Mouse (Mus musculus): ENCODE measurements at regions not wholly inside any gene's neighbourhood (a gene's known extent, or its start where the extent isn't known, plus 50 kb on each side); places are given as distances from the start of the nearest gene placed in this dataset.

DNA sequence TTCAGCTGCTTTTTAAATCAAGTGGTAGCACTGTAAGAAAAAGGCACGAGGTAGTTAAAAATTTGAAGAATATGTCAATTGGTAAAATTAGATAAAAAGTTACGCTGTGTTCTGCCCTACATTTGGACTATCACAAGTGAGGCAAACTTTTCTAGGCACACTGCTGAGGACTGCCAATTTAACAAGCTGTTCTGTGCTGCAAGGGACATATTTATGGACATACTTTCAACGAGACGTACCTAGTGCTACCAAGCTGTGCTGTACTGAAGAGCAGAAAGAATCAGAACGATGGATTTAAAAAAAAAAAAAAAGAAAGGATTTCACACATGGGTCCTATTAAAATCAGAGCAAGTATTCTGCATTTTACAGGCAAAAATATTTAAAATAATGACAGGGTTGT is 692.1 kb downstream of the Cypt12 start:
- 57% methylated on average over 5 of the region's 5 CpGs for WGBS

GRCm38 (mm10) chr3:18641688-18642087 is 693.5 kb downstream of the Cypt12 start:
- Histone ChIP-seq H3K4me1 (replicated peaks; ENCODE audit: control insufficient read depth, insufficient read depth, low read length) (no peaks in the 10 kb centered on the region), H3K9me3 (ENCODE audit: control insufficient read depth, low read length) (no peaks in the 10 kb centered on the region), H3K27ac (ENCODE audit: low read length) (no peak overlapping the region), H3K27me3 (replicated peaks; ENCODE audit: control insufficient read depth, insufficient read depth, low read length) (no peaks in the 10 kb centered on the region), H3K4me2 (ENCODE audit: low read length) (no peak overlapping the region), H3K36me3 (ENCODE audit: control insufficient read depth, insufficient read depth) (no peaks in the 10 kb centered on the region), H3K9ac (replicated peaks; ENCODE audit: low read depth, low read length) (no peak overlapping the region), H3K4me3 (replicated peaks; ENCODE audit: low read length) (no peak overlapping the region)
- ATAC-seq: no peak
- WGBS: 84% methylated on average over 1 of the region's 1 CpGs

More for the DNA sequence above, 692.1 kb downstream of the Cypt12 start:
- ATAC-seq: peak; percentile 85
- H3K4me2 ChIP-seq (ENCODE audit: low read length): no peak overlapping the region
- H3K27me3 ChIP-seq (replicated peaks; ENCODE audit: control insufficient read depth, insufficient read depth, low read length): no peaks in the 10 kb centered on the region
- no peaks in the 10 kb centered on the region for H3K9me3 ChIP-seq (ENCODE audit: control insufficient read depth, low read length)
- H3K4me1 ChIP-seq (replicated peaks; ENCODE audit: control insufficient read depth, insufficient read depth, low read length): no peaks in the 10 kb centered on the region
- no peaks in the 10 kb centered on the region for H3K36me3 ChIP-seq (ENCODE audit: control insufficient read depth, insufficient read depth)
- no peak overlapping the region for H3K9ac ChIP-seq (replicated peaks; ENCODE audit: low read depth, low read length)
- no peak overlapping the region for H3K4me3 ChIP-seq (replicated peaks; ENCODE audit: low read length)
- 0 out of 2 replicates have a peak overlapping the region, but pooled peaks have one; percentile 16 for H3K27ac ChIP-seq (ENCODE audit: low read length)

GRCm38 (mm10) chr3:18643408-18644035 is 695.3 kb downstream of the Cypt12 start:
- H3K4me2 ChIP-seq (ENCODE audit: low read length): no peak overlapping the region
- ATAC-seq: no peak
- no peak overlapping the region for H3K9ac ChIP-seq (replicated peaks; ENCODE audit: low read depth, low read length)
- H3K36me3 ChIP-seq (ENCODE audit: control insufficient read depth, insufficient read depth): no peaks in the 10 kb centered on the region
- no peak overlapping the region for H3K27ac ChIP-seq (ENCODE audit: low read length)
- H3K9me3 ChIP-seq (ENCODE audit: control insufficient read depth, low read length): no peaks in the 10 kb centered on the region
- H3K27me3 ChIP-seq (replicated peaks; ENCODE audit: control insufficient read depth, insufficient read depth, low read length): no peaks in the 10 kb centered on the region
- H3K4me1 ChIP-seq (replicated peaks; ENCODE audit: control insufficient read depth, insufficient read depth, low read length): no peaks in the 10 kb centered on the region
- 83% methylated on average over 4 of the region's 4 CpGs for WGBS
- H3K4me3 ChIP-seq (replicated peaks; ENCODE audit: low read length): no peak overlapping the region

GRCm38 (mm10) chr3:18645481-18645880 is 697.3 kb downstream of the Cypt12 start:
- Histone ChIP-seq H3K9ac (replicated peaks; ENCODE audit: low read depth, low read length) (no peak overlapping the region), H3K4me2 (ENCODE audit: low read length) (no peak overlapping the region), H3K27ac (ENCODE audit: low read length) (no peak overlapping the region), H3K4me1 (replicated peaks; ENCODE audit: control insufficient read depth, insufficient read depth, low read length) (no peaks in the 10 kb centered on the region), H3K27me3 (replicated peaks; ENCODE audit: control insufficient read depth, insufficient read depth, low read length) (no peaks in the 10 kb centered on the region), H3K9me3 (ENCODE audit: control insufficient read depth, low read length) (no peaks in the 10 kb centered on the region), H3K4me3 (replicated peaks; ENCODE audit: low read length) (no peak overlapping the region), H3K36me3 (ENCODE audit: control insufficient read depth, insufficient read depth) (no peaks in the 10 kb centered on the region)
- no peak for ATAC-seq
- 69% methylated on average over 7 of the region's 7 CpGs for WGBS

GRCm38 (mm10) chr3:18645927-18646326 is 697.7 kb downstream of the Cypt12 start:
- no peak for ATAC-seq
- Histone ChIP-seq H3K9ac (replicated peaks; ENCODE audit: low read depth, low read length) (no peak overlapping the region), H3K9me3 (ENCODE audit: control insufficient read depth, low read length) (no peaks in the 10 kb centered on the region), H3K36me3 (ENCODE audit: control insufficient read depth, insufficient read depth) (no peaks in the 10 kb centered on the region), H3K27ac (ENCODE audit: low read length) (no peak overlapping the region), H3K4me1 (replicated peaks; ENCODE audit: control insufficient read depth, insufficient read depth, low read length) (no peaks in the 10 kb centered on the region), H3K4me2 (ENCODE audit: low read length) (no peak overlapping the region), H3K27me3 (replicated peaks; ENCODE audit: control insufficient read depth, insufficient read depth, low read length) (no peaks in the 10 kb centered on the region), H3K4me3 (replicated peaks; ENCODE audit: low read length) (no peak overlapping the region)
- WGBS: 54% methylated on average over 7 of the region's 7 CpGs

DNA sequence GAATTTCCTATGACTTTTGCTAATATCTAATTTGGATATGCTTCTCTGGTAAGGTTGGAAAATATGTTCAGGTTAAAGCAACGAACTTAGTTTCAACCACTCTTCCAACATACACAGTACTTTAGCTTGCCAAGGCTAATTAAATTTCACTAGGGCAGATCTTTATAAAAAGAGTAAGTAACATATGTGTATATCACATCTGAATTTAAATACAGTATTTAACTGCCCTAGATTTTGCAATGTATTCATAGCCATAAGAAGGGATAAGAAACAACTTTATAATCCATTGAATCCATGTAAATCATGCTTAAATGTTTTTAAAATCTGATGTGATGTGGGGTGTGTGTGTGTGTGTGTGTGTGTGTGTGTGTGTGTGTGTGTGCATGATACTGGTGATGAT is 705.3 kb downstream of the Cypt12 start:
- 72% methylated on average over 1 of the region's 1 CpGs for WGBS
- no peak overlapping the region for H3K9ac ChIP-seq (replicated peaks; ENCODE audit: low read depth, low read length)
- no peaks in the 10 kb centered on the region for H3K4me1 ChIP-seq (replicated peaks; ENCODE audit: control insufficient read depth, insufficient read depth, low read length)
- H3K27me3 ChIP-seq (replicated peaks; ENCODE audit: control insufficient read depth, insufficient read depth, low read length): no peaks in the 10 kb centered on the region
- H3K36me3 ChIP-seq (ENCODE audit: control insufficient read depth, insufficient read depth): no peaks in the 10 kb centered on the region
- no peaks in the 10 kb centered on the region for H3K9me3 ChIP-seq (ENCODE audit: control insufficient read depth, low read length)
- no peak overlapping the region for H3K4me3 ChIP-seq (replicated peaks; ENCODE audit: low read length)
- no peak overlapping the region for H3K27ac ChIP-seq (ENCODE audit: low read length)
- no peak overlapping the region for H3K4me2 ChIP-seq (ENCODE audit: low read length)
- no peak for ATAC-seq

DNA sequence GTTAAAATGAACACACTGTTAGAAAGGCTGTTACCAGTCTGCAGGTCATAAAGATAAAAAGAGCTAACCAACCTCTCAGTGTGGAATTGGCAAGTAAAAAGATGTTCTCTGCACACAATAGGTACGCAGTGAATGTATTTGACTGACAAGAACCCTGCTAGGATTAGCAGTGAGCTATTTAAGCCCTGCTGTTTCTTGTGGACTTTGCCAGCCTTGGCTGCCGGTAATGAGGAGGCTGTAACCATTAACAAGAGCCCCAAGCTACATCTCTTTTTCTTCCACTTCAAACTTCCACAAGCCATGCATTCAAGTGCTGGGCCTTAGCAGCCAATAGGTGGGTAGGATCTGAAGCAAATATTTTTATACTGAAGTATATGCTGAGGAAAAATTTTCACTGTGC is 717.5 kb downstream of the Cypt12 start:
- 0% methylated on average over 2 of the region's 2 CpGs for WGBS
- Histone ChIP-seq H3K27ac (ENCODE audit: low read length) (no peak overlapping the region), H3K4me1 (replicated peaks; ENCODE audit: control insufficient read depth, insufficient read depth, low read length) (peaks cover 17% of the 10 kb centered on the region), H3K36me3 (ENCODE audit: control insufficient read depth, insufficient read depth) (no peaks in the 10 kb centered on the region), H3K4me3 (replicated peaks; ENCODE audit: low read length) (no peak overlapping the region), H3K27me3 (replicated peaks; ENCODE audit: control insufficient read depth, insufficient read depth, low read length) (no peaks in the 10 kb centered on the region), H3K9me3 (ENCODE audit: control insufficient read depth, low read length) (no peaks in the 10 kb centered on the region), H3K9ac (replicated peaks; ENCODE audit: low read depth, low read length) (no peak overlapping the region), H3K4me2 (ENCODE audit: low read length) (no peak overlapping the region)
- peak; percentile 89 for ATAC-seq

- no peak overlapping the region for H3K9ac ChIP-seq (replicated peaks; ENCODE audit: low read depth, low read length)
- H3K9me3 ChIP-seq (ENCODE audit: control insufficient read depth, low read length): no peaks in the 10 kb centered on the region
- H3K27me3 ChIP-seq (replicated peaks; ENCODE audit: control insufficient read depth, insufficient read depth, low read length): no peaks in the 10 kb centered on the region
- H3K36me3 ChIP-seq (ENCODE audit: control insufficient read depth, insufficient read depth): no peaks in the 10 kb centered on the region
- H3K4me2 ChIP-seq (ENCODE audit: low read length): no peak overlapping the region
- no peak overlapping the region for H3K27ac ChIP-seq (ENCODE audit: low read length)
- peaks cover 26% of the 10 kb centered on the region for H3K4me1 ChIP-seq (replicated peaks; ENCODE audit: control insufficient read depth, insufficient read depth, low read length)
- WGBS: 93% methylated on average over 4 of the region's 4 CpGs
- ATAC-seq: no peak
- H3K4me3 ChIP-seq (replicated peaks; ENCODE audit: low read length): no peak overlapping the region
These were observed 719.5 kb downstream of the Cypt12 start for GRCm38 (mm10) chr3:18667726-18668125.

- ATAC-seq: peak; percentile 64
- H3K36me3 ChIP-seq (ENCODE audit: control insufficient read depth, insufficient read depth): no peaks in the 10 kb centered on the region
- H3K27ac ChIP-seq (ENCODE audit: low read length): no peak overlapping the region
- WGBS: 62% methylated on average over 3 of the region's 3 CpGs
- no peaks in the 10 kb centered on the region for H3K27me3 ChIP-seq (replicated peaks; ENCODE audit: control insufficient read depth, insufficient read depth, low read length)
- no peak overlapping the region for H3K4me3 ChIP-seq (replicated peaks; ENCODE audit: low read length)
- peaks cover 26% of the 10 kb centered on the region for H3K4me1 ChIP-seq (replicated peaks; ENCODE audit: control insufficient read depth, insufficient read depth, low read length)
- no peak overlapping the region for H3K9ac ChIP-seq (replicated peaks; ENCODE audit: low read depth, low read length)
- H3K9me3 ChIP-seq (ENCODE audit: control insufficient read depth, low read length): no peaks in the 10 kb centered on the region
- H3K4me2 ChIP-seq (ENCODE audit: low read length): no peak overlapping the region
These were observed 720.7 kb downstream of the Cypt12 start for GRCm38 (mm10) chr3:18668936-18669335.

- Histone ChIP-seq H3K4me1 (replicated peaks; ENCODE audit: control insufficient read depth, insufficient read depth, low read length) (peaks cover 26% of the 10 kb centered on the region), H3K27me3 (replicated peaks; ENCODE audit: control insufficient read depth, insufficient read depth, low read length) (no peaks in the 10 kb centered on the region), H3K36me3 (ENCODE audit: control insufficient read depth, insufficient read depth) (no peaks in the 10 kb centered on the region), H3K4me3 (replicated peaks; ENCODE audit: low read length) (no peak overlapping the region), H3K27ac (ENCODE audit: low read length) (no peak overlapping the region), H3K9ac (replicated peaks; ENCODE audit: low read depth, low read length) (no peak overlapping the region), H3K4me2 (ENCODE audit: low read length) (no peak overlapping the region), H3K9me3 (ENCODE audit: control insufficient read depth, low read length) (no peaks in the 10 kb centered on the region)
- 45% methylated on average over 5 of the region's 5 CpGs for WGBS
- peak; percentile 43 for ATAC-seq
These were observed 722.0 kb downstream of the Cypt12 start for GRCm38 (mm10) chr3:18670203-18670700.

Measured in forebrain, embryonic 16.5 days (tissue).